Mouse (Mus musculus) retina, adult 2 months (tissue): Measurements from ENCODE around the gene Tbcb.
A peak's percentile ranks its signal among the peaks of the same experiment; 100 is the strongest.
"Not testable (repeated sequence)": the region's sequence is repeated elsewhere in the genome, so short reads cannot be mapped to it uniquely, and the experiment has no call there.

Experiments used
- DNase-seq: peaks from one replicate; pipeline ENCODE4 v3.0.0-alpha.2; 2012; ENCODE audit warnings: low read depth, low spot score

Tbcb gene

GRCm38 (mm10) chr7:30231669-30232454 lies at the start of gene Tbcb, which contains the start of gene Polr2i:
Gene Tbcb (minus strand): TSS chr7:30232272.
Gene Polr2i (plus strand): TSS chr7:30231948.
- DNase-seq, result peak; percentile 97

GRCm38 (mm10) chr7:30281522-30281921 lies 49.5 kb upstream of the Tbcb start:
- DNase-seq, result no peak

- DNase-seq, result peak; percentile 59
These were observed 48.6 kb upstream of the Tbcb start for GRCm38 (mm10) chr7:30280670-30281138.

- peak; percentile 76 for DNase-seq
These were observed 48.0 kb upstream of the Tbcb start, which contains the start of the genes Thap8 and Wdr62 for GRCm38 (mm10) chr7:30279951-30280669. Gene Thap8 (plus strand): TSS chr7:30280094. Gene Wdr62 (minus strand): TSS chr7:30280419.

- no peak for DNase-seq
These were observed 47.5 kb upstream of the Tbcb start for GRCm38 (mm10) chr7:30279536-30279935.

- no peak for DNase-seq
These were observed 46.8 kb upstream of the Tbcb start for GRCm38 (mm10) chr7:30278911-30279310.

GRCm38 (mm10) chr7:30274383-30274782 lies 42.3 kb upstream of the Tbcb start:
- no peak for DNase-seq

GRCm38 (mm10) chr7:30269641-30270040 lies 37.6 kb upstream of the Tbcb start:
- no peak for DNase-seq

- no peak for DNase-seq
These were observed 34.7 kb upstream of the Tbcb start for GRCm38 (mm10) chr7:30266780-30267179.

- DNase-seq, result no peak
These were observed 33.9 kb upstream of the Tbcb start for GRCm38 (mm10) chr7:30265935-30266334.

GRCm38 (mm10) chr7:30265531-30265930 lies 33.5 kb upstream of the Tbcb start:
- no peak for DNase-seq

- DNase-seq, result no peak
These were observed 33.0 kb upstream of the Tbcb start for GRCm38 (mm10) chr7:30265041-30265440.

GRCm38 (mm10) chr7:30251956-30252954 lies 20.2 kb upstream of the Tbcb start:
- DNase-seq, result no peak

- not testable (repeated sequence) for DNase-seq
These were observed 5.3 kb upstream of the Tbcb start for GRCm38 (mm10) chr7:30237374-30237773.

GRCm38 (mm10) chr7:30235625-30236024 lies 3.6 kb upstream of the Tbcb start, which contains the start of gene Ovol3:
Gene Ovol3 (minus strand): TSS chr7:30235725.
- DNase-seq, result no peak

GRCm38 (mm10) chr7:30235091-30235490 lies 3.0 kb upstream of the Tbcb start:
- no peak for DNase-seq

- DNase-seq, result no peak
These were observed 2.3 kb upstream of the Tbcb start for GRCm38 (mm10) chr7:30234276-30234858.

GRCm38 (mm10) chr7:30233387-30233786 lies 1.3 kb upstream of the Tbcb start:
- no peak for DNase-seq

- DNase-seq, result no peak
These were observed 618 bp upstream of the Tbcb start for GRCm38 (mm10) chr7:30232631-30233148.

- DNase-seq, result no peak
These were observed 774 bp downstream of the Tbcb start for GRCm38 (mm10) chr7:30231328-30231668.

- no peak for DNase-seq
These were observed 7.9 kb downstream of the Tbcb start for GRCm38 (mm10) chr7:30224206-30224605.
